Mouse (Mus musculus) heart, postnatal 4 days (tissue): ENCODE results near the gene 1700001K19Rik. TPM values are rescaled to one million over a fixed set of nuclear protein-coding genes. Genes with fewer than 3 reads are reported as not detected.
"Not testable (repeated sequence)": the region's sequence is repeated elsewhere in the genome, so short reads cannot be mapped to it uniquely, and the experiment has no call there.

Source experiments
- DNase-seq: peaks from one replicate; pipeline ENCODE4 v3.0.0; 2021
- microRNA-seq, 2 experiments: library from miRNA; unstranded; fragments of <30 nt; microRNA quantifications; one replicate each; pipeline ENCODE4 v1.2.0; 2021 to 2022
- total RNA-seq, 2 experiments: library from RNA; stranded (reverse); gene quantifications; 2 replicates each; pipeline ENCODE4 v1.2.3; 2021

Gene 1700001K19Rik
- total RNA-seq, 2 experiments from 2014 or later, result not detected

DNA sequence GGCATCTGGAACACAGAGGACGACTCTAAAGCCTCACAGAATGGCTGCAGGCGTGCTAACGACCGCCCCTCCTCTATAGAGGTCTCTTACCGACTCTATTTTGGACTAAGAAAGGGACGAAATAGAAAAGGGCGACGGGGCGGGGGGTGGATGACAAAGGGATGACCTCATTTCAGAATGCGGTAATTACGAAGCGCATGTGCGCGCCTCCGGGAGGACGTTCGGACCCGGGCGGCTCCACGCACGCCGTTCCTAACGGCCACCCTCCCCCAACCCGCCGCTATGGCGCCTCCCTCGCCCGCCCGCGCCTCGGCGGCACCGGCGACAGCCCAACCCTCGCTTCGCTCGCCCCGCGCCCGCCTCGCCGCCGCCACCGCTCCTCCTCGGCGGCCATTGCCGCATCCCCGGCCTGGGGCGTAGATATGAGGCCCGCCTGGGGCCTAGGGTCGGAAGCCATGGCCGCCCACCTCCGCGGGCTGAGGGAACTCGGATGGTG is 13.3 kb upstream of the 1700001K19Rik start:
- peak; percentile 71 for DNase-seq

GRCm38 (mm10) chr12:110693378-110693777 is 11.0 kb upstream of the 1700001K19Rik start:
- DNase-seq, result not testable (repeated sequence)

- DNase-seq, result no peak
Measured at GRCm38 (mm10) chr12:110689919-110690643, 7.7 kb upstream of the 1700001K19Rik start.

GRCm38 (mm10) chr12:110688921-110689320 is 6.5 kb upstream of the 1700001K19Rik start:
- DNase-seq, result not testable (repeated sequence)

- peak; percentile 85 for DNase-seq
Measured at GRCm38 (mm10) chr12:110687894-110688734, 5.7 kb upstream of the 1700001K19Rik start.

DNA sequence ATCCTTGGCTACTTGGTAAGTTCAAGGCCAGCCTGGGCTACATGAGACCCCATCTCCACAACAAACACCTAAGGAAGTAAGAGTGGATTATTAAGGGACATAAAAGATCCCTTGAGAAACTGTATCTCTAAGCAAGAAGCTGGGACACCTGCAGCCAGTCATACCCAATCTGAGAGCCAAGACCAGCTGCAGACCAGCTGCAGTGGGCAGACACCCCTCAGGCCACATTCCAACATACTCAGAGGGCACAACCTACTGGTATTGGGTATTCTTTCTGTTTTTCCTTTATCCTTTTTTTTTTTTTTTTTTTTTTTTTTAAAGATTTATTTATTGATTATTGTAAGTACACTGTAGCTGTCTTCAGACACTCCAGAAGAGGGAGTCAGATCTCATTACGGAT is 1.2 kb upstream of the 1700001K19Rik start:
- DNase-seq, result no peak

DNA sequence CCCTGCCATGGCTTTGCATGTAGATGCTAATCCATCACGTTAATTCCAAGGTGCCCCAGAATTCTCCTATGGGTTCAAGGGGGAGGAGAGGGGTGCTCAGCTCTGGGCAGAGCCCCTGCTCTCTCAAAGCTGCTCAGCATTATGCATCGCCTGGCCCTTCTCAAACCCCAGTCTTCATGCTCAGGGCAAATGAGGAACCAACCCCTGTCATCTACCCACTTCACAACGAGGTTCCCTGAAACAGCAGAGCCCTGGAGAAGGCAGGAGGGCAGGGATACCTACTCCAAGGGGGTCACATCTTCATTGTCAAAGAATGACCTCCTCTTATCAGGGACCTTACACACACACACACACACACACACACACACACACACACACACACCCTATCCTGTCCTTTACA is 541 bp downstream of the 1700001K19Rik start:
- DNase-seq, result no peak

DNA sequence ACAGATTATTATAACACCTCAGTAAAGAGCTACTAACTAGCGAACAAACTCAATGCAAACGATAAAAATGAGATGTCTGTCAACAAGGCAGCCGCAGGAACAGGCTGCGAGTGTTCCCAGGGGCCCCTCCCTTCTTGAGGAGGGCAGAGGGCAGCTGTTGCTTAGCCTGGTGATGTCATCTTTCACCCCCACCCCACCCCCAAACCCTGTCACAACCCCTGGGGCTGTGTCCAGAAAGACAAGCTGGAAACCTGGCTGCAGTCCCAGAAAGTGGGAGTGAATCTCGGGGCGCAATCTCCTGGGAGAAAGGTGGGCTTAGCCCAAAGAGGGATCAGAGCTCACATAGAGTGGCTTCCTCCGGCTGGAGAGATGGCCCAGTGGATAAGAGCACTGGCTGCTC is 1.2 kb downstream of the 1700001K19Rik start:
- peak; percentile 63 for DNase-seq

DNA sequence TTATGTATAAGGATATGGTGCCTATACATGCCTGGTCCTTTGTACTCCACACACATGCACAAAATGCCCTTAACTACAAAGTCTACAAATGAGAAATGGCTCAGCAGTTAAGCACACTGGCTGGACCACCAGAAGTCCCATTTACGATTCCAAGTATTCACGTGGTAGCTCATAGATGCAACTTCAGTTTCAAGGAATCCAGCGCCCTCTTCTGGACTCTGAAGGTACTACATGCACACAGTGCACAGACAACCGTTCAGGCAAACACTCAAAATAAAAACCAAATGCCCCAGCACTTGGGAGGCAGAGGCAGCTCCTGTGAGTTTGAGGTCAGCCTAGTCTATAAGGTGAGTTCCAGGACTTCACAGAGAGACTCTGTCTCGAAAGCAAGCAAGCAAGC is 8.2 kb downstream of the 1700001K19Rik start:
- DNase-seq, result peak; percentile 42

DNA sequence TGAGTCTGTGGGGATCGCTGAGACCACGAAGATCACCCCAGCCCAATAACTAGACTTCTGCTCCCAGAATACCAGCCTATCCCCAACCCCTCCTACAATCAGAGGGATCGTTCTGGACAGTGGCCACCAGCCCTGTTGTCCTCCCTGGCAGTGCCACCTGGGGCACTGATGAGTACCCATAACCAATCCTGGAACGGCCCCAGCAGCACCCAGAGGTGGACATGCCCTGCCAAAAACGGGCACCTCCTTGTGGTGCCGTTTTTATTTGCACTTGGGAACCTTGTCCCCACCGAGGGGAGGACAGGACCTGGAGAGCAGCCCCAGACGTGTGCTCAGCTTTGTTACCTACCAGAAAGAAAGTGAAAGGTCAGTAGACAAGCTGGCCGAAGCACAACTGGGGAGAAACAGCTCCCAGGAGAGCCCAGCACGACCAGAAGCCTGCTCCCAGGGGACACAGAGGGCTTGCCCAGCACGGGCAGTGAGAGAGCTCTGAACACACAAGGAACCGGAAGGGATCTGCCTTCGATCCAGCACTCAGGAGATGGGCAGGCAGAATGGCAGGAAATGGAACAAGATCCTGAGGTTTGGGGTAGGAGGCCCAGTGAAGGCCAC is 14.8 kb downstream of the 1700001K19Rik start:
- peak; percentile 69 for DNase-seq

GRCm38 (mm10) chr12:110661746-110662145 is 20.7 kb downstream of the 1700001K19Rik start:
- no peak for DNase-seq

DNA sequence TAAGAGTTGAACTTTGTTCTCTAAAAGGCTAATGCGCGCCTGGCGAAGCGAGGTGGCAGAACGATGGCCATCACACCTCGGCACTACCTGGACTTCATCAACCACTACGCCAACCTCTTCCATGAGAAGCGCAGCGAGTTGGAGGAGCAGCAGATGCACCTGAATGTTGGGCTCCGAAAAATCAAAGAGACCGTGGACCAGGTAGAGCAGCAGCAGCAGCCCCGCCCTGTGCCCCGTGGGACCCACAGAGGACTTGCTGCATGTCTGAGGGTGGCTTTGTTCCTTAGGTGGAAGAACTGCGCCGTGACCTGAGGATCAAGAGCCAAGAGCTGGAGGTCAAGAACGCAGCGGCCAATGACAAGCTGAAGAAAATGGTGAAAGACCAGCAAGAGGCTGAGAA is 31.0 kb downstream of the 1700001K19Rik start:
- DNase-seq, result no peak

- no peak for DNase-seq
Measured at GRCm38 (mm10) chr12:110650241-110650641, 32.2 kb downstream of the 1700001K19Rik start.

- no peak for DNase-seq
Measured at GRCm38 (mm10) chr12:110637507-110638114, 44.8 kb downstream of the 1700001K19Rik start.

DNA sequence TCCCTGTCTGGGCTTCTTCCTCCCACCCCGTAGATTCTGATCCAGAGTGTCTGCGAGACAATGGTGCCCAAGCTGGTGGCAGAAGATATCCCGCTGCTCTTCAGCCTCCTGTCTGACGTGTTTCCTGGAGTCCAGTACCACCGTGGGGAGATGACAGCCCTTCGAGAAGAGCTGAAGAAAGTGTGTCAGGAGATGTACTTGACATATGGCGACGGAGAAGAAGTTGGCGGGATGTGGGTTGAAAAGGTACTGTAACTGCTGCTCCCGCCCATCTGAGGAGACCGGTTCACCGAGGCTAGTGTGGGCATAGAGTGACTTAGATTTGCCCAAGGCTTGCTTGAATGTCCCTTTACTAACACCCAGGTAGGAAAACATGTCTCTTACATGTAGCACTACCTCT is 46.1 kb downstream of the 1700001K19Rik start:
- DNase-seq, result no peak

- DNase-seq, result no peak
Measured at GRCm38 (mm10) chr12:110630056-110630455, 52.4 kb downstream of the 1700001K19Rik start.

Small RNA genes lying within 50 kb of the gene (microRNA-seq; reads per million reads assigned to microRNA genes)
- 0 reads per million in 2 experiments for gene Gm27299

Other genes with a start within 250 kb of the 1700001K19Rik start
- 100 to 1,000 TPM; 126 to 128 TPM for gene Ppp2r5c, start 235.5 kb downstream of the 1700001K19Rik start, total RNA-seq
- gene Dync1h1, start 81.2 kb downstream of the 1700001K19Rik start, total RNA-seq, result 100 to 1,000 TPM; 172 to 173 TPM
- gene Hsp90aa1, start 20.1 kb upstream of the 1700001K19Rik start, total RNA-seq, result 100 to 1,000 TPM; 275 to 295 TPM
- gene Wdr20, start 55.3 kb upstream of the 1700001K19Rik start, total RNA-seq, result 10 to 100 TPM; 33.7 to 35.2 TPM
- gene Mok, start 158.3 kb upstream of the 1700001K19Rik start, total RNA-seq, result 1 to 10 TPM; 1.3 to 1.6 TPM
- 1 to 10 TPM; 6.7 to 6.9 TPM for gene Zfp839, start 167.6 kb upstream of the 1700001K19Rik start, total RNA-seq
- gene Cinp, start 206.5 kb upstream of the 1700001K19Rik start, total RNA-seq, result 10 to 100 TPM; 45.7 to 50.1 TPM
- 1 to 10 TPM; 5.2 to 6.0 TPM for gene Tecpr2, start 206.6 kb upstream of the 1700001K19Rik start, total RNA-seq